Mouse (Mus musculus): ENCODE results near the gene Nrf1. TPM values are rescaled to one million over a fixed set of nuclear protein-coding genes. Genes with fewer than 3 reads are reported as not detected.

Gene Nrf1
- polyA plus RNA-seq (2021): 25.2 TPM

DNA sequence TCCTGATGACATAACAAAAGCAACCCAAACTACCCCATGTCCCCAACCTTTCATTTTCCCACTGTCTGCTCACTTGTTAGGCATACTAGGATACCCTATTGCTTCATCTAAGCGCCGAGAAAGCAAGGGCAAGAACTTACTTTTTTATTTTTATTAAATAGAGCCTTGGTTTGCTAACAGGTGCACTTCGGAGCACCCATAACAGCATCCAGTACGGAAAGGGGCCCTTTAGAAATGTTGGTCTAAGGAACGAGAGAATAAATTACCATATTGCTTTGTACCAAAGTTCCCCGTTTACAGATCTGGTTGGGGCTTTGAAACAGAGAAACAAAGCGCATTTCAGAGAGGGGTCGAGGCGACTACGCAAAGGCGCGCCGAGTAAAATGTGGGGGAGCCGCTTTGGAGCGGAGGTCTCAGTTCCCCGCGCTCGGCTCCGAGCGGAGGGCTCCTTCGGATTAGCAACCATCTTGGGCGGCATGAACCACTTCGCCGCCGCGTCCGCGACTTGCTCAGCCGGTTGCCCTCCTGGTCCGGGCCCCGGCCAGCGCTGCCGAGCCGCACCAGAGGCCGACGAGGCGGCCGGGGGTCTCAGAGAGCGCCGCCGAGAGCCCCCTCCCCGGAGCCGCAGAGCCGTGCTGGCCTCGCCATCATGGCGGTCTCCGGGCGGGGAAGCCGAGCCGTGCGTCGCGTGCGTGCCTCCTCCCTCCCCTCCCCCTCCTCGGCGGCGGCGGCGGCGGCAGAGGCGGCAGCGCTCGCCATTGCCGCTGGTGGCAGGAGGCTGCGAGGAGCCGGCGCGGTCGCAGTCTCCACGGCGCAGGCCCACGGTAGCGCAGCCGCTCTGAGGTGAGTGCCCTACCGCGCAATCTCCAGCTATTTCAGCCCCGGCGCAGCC lies at the start of gene Nrf1:
Nrf1 (plus strand) TSS at position 718 of the 892 bp plus-strand sequence.
- CTCF ChIA-PET: interaction anchor here (1.0 kb wide), 1 partner anchor 26 kb away, joined by 3 read pairs; no protein-coding TSS in a partner anchor
- ATAC-seq (peak; percentile 90), DNase-seq (ENCODE audit: low read depth, low spot score) (no peak)
- POLR2A ChIA-PET: interaction anchor here (0.5 to 1.1 kb wide), 3 partner anchors 15 to 249 kb away, joined by 3 to 5 read pairs (median 4); no protein-coding TSS in a partner anchor
- in situ Hi-C loops (cut with MboI; ENCODE audit: low pct_unique_long_range_greater_than_20kb): no loop called here
- peak; percentile 50 for TF ChIP-seq CTCF (IDR thresholded peaks at IDR 0.05)
- no peaks in the 10 kb centered on the region for H3K27me3 ChIP-seq

DNA sequence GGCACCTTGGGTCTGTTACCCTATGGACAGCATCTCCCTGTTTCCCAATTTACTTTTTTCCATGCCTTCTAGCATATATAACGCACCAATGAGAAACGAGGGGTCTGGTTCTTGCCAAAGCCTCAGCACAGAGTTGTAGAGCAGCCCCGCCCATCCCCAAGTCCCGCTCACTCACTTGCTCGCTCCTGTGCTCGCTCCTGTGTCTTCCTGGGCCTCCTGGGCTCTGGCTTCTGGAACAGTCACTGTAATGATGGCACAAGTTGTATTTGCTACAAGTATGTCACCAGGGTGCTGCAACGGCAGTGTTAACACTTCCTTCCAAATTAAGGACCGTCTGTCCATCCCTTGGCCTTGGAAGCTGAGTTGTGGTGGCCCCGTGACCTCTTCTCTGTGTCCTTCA lies 49.6 kb upstream of the Nrf1 start:
- in situ Hi-C loops (cut with MboI; ENCODE audit: low pct_unique_long_range_greater_than_20kb): no loop called here
- TF ChIP-seq CTCF (IDR thresholded peaks at IDR 0.05): no peak
- no peak for ATAC-seq
- H3K27me3 ChIP-seq: no peaks in the 10 kb centered on the region
- DNase-seq (ENCODE audit: low read depth, low spot score): no peak
- ChIA-PET CTCF (no interaction called here), POLR2A (no interaction called here)

DNA sequence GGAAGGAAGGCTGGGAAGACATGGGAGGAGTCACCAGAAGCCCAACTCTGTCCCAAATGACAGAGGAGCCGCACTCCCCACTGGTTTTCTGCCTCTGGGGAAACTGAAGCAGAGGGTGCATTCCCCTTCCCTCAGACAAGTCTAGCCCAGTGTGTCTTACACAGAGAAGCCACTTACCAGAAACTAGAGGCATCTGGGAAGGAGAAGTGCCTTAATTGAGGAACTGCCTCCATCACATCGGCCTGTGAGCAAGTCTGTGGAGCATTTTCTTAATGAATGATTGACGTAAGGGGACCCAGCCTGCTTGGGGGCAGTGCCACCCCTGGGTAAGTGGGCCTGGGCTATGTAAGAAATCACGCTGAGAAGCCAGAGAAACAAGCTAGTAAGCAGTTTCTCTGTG lies 49.0 kb upstream of the Nrf1 start:
- TF ChIP-seq CTCF (IDR thresholded peaks at IDR 0.05): no peak
- CTCF ChIA-PET: interaction anchor here (0.7 kb wide), 1 partner anchor 9 kb away, joined by 3 read pairs; no protein-coding TSS in a partner anchor
- in situ Hi-C loops (cut with MboI; ENCODE audit: low pct_unique_long_range_greater_than_20kb): no loop called here
- POLR2A ChIA-PET: no interaction called here
- ATAC-seq (no peak), DNase-seq (ENCODE audit: low read depth, low spot score) (no peak)
- H3K27me3 ChIP-seq: no peaks in the 10 kb centered on the region

DNA sequence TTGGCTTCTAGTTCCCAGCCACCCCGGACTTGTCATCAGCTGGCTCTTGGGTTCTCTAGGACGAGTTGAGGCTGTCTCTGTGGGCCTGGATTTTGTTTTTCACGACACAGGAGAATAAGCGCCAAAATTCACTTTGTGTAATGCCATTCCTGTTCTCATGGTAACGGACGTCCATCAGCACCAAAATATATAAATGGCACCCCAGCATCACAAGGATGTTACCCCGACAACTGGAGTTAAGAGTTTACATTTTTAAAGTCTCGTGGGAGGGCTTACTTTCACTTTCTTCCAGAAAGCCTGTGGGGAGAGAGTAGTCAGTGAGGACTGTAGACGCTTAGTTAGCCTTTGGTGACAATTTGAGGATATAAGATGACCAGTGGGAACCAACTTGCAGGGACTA lies 45.2 kb upstream of the Nrf1 start:
- in situ Hi-C loops (cut with MboI; ENCODE audit: low pct_unique_long_range_greater_than_20kb): no loop called here
- no peaks in the 10 kb centered on the region for H3K27me3 ChIP-seq
- CTCF ChIA-PET: no interaction called here
- DNase-seq (ENCODE audit: low read depth, low spot score) (no peak), ATAC-seq (no peak)
- POLR2A ChIA-PET: no interaction called here
- no peak for TF ChIP-seq CTCF (IDR thresholded peaks at IDR 0.05)

DNA sequence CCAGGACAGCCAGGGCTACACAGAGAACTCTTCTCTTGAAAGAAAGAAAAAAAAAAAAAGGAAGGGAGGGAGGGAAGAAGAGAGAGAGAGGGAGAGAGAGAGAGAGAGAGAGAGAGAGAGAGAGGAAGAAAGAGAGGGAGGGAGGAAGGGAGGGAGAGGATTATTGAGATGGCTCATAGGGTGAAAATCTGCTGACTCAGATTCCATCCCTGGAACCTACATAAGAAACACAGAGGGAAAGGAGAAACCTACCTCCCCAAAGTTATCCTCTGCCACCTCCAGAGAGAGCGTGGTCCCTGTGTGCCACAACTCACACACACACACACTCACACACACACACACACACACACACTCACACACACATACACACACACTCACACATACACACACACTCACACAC lies 41.9 kb upstream of the Nrf1 start:
- no peaks in the 10 kb centered on the region for H3K27me3 ChIP-seq
- DNase-seq (ENCODE audit: low read depth, low spot score) (no peak), ATAC-seq (no peak)
- CTCF ChIA-PET: no interaction called here
- no peak for TF ChIP-seq CTCF (IDR thresholded peaks at IDR 0.05)
- in situ Hi-C loops (cut with MboI; ENCODE audit: low pct_unique_long_range_greater_than_20kb): no loop called here
- POLR2A ChIA-PET: no interaction called here

DNA sequence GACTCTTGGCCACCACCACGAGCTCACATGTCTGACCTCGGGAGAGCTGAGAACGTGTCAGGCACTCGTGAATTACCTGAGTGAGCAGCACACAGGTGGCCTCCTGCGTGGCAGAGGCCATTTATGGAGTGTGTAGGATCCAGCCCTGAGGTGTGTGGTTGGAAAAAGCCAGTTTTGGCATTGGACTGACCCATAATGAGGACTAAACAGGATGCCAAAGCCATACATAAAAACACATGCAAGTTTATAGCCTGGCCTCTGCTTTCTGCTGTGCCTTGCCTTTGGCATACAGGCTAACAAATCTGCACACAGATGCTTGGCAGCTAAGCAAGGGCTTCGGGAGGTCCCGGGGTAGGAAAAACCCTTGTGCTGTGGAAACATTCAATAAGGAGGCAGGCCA lies 38.6 kb upstream of the Nrf1 start:
- in situ Hi-C loops (cut with MboI; ENCODE audit: low pct_unique_long_range_greater_than_20kb): no loop called here
- DNase-seq (ENCODE audit: low read depth, low spot score): no peak
- ChIA-PET CTCF (interaction anchor here (1.1 kb wide), 1 partner anchor 17 kb away, joined by 3 read pairs; no protein-coding TSS in a partner anchor), POLR2A (no interaction called here)
- ATAC-seq: no peak
- TF ChIP-seq CTCF (IDR thresholded peaks at IDR 0.05): no peak
- H3K27me3 ChIP-seq: no peaks in the 10 kb centered on the region

DNA sequence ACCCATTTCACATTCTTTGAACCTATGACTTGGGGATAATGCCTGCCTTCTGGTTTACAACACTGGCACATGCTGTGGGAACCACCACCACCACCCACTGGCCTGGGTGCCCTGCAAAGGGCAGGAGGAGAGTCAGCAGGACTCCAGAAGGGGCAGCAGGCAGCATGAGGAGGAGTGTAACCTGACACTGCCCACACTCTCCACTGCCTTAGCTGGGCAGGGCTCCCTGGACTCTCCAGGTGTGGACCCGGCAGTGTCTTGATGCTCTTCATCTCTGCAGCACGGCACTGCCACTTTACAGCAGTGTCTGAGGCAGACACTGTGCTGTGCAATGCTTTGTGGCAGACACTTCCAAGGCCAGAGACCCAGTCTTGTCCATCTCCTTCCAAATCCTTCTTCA lies 34.3 kb upstream of the Nrf1 start:
- no peaks in the 10 kb centered on the region for H3K27me3 ChIP-seq
- no peak for TF ChIP-seq CTCF (IDR thresholded peaks at IDR 0.05)
- ChIA-PET CTCF (no interaction called here), POLR2A (no interaction called here)
- ATAC-seq (no peak), DNase-seq (ENCODE audit: low read depth, low spot score) (no peak)
- in situ Hi-C loops (cut with MboI; ENCODE audit: low pct_unique_long_range_greater_than_20kb): no loop called here

DNA sequence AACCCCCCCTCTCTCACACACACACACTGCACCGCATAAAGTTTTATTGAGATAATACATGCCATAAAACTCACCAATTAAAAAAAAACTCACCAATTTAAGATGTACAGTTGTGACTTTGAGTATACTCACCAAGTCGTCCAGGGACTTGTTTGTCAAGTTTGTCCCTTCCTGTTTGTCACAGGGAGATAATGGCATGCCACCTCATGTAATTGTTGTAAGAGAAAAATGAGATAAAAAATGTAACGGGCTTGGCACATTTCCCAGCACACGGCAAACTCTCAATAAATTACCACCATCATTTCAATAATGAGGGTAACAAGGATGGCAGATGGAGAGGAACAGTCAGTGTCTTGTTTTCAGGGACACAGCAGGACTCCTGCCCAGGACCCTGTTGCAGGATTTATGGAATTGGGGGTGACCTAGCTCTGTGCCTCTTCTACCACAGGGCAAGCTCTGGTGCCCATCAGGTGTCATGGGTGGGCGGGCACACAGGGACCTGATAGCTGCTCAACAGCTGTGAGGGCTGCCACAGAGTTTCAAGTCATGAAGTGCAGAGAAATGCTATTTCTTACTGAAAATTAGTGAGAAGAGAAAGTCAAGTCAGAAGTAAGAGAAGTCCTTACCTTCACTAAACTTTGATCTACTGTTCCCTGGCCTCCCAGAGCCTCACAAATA lies 33.5 kb upstream of the Nrf1 start:
- ChIA-PET CTCF (no interaction called here), POLR2A (no interaction called here)
- H3K27me3 ChIP-seq: no peaks in the 10 kb centered on the region
- DNase-seq (ENCODE audit: low read depth, low spot score) (no peak), ATAC-seq (no peak)
- TF ChIP-seq CTCF (IDR thresholded peaks at IDR 0.05): no peak
- in situ Hi-C loops (cut with MboI; ENCODE audit: low pct_unique_long_range_greater_than_20kb): no loop called here

DNA sequence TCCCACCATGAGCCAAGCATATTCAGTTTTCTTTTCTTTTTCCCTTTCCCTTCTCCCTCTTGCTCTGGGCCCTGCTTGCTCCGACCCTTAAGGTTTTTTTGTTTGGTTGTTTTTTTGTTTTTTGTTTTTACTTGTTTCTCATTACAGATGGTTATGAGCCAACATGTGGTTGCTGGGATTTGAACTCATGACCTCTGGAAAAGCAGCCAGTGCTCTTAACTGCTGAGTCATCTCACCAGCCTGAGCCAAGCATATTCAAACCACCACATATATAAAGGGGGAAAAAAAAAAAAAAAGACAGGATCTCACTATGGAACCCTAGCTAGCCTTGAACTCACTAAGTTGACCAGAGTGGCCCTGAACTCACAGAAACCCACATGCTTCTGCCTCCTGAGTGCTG lies 26.5 kb upstream of the Nrf1 start:
- ChIA-PET POLR2A (no interaction called here), CTCF (interaction anchor here (1.3 kb wide), 1 partner anchor 26 kb away, joined by 3 read pairs; no protein-coding TSS in a partner anchor)
- TF ChIP-seq CTCF (IDR thresholded peaks at IDR 0.05): no peak
- no peaks in the 10 kb centered on the region for H3K27me3 ChIP-seq
- in situ Hi-C loops (cut with MboI; ENCODE audit: low pct_unique_long_range_greater_than_20kb): no loop called here
- ATAC-seq: no peak
- DNase-seq (ENCODE audit: low read depth, low spot score): no peak

DNA sequence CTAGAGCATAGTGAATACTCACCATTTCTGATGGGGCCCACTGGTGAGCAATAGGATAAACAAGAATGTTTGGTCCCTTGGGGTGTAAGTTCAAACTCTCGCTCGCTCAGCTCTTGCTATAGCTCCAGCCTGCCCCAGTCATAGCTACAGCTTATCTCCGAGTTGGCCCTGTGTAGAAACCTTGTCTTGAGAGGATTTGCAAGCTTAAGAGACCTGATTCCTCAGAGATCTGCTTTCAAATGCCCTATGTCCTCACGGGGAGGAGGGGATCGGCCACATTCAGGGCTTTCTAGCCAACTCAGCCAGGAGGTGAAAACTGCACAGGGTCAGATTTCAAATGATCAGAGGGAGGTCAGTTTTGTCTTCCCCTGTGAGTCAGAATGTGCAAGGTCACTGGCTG lies 26.1 kb upstream of the Nrf1 start:
- no peak for ATAC-seq
- CTCF ChIA-PET: interaction anchor here (1.3 kb wide), 1 partner anchor 25 kb away, joined by 3 read pairs; no protein-coding TSS in a partner anchor

DNA sequence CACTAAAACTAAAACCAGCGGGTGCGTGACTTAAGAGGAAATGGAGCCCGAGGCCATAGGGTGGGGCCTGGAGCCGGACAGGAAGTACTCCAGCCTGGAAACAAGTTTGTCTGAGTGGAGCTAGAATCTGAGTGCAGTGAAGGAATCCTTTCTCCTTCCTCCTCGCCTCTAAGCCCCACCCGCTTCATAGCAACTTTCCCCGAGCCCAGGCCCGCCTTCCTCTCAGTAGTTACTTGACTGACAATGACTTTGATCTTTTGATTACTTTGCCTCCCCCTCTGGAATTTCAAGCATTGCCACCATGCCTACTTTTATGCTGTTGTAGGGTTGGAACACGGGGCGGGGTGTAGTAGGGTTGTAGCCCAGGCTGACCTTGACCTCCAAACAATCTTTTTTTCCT lies 21.0 kb upstream of the Nrf1 start:
- in situ Hi-C loops (cut with MboI; ENCODE audit: low pct_unique_long_range_greater_than_20kb): no loop called here
- ChIA-PET POLR2A (interaction anchor here (1.3 kb wide), 1 partner anchor 25 kb away, joined by 3 read pairs; no protein-coding TSS in a partner anchor), CTCF (interaction anchor here (1.0 kb wide), 1 partner anchor 17 kb away, joined by 3 read pairs; no protein-coding TSS in a partner anchor)
- no peak for DNase-seq (ENCODE audit: low read depth, low spot score)
- no peak for TF ChIP-seq CTCF (IDR thresholded peaks at IDR 0.05)
- no peak for ATAC-seq
- no peaks in the 10 kb centered on the region for H3K27me3 ChIP-seq

More for the DNA sequence above, 26.1 kb upstream of the Nrf1 start:
- POLR2A ChIA-PET: no interaction called here
- DNase-seq (ENCODE audit: low read depth, low spot score): no peak
- TF ChIP-seq CTCF (IDR thresholded peaks at IDR 0.05): no peak
- in situ Hi-C loops (cut with MboI; ENCODE audit: low pct_unique_long_range_greater_than_20kb): no loop called here
- no peaks in the 10 kb centered on the region for H3K27me3 ChIP-seq
